Mouse (Mus musculus) heart, adult 2 months (tissue): ENCODE measurements at regions not wholly inside any gene's neighbourhood (a gene's known extent, or its start where the extent isn't known, plus 50 kb on each side); places are given as distances from the start of the nearest gene placed in this dataset.

Experiments
- CTCF ChIP-seq: fragments of 200-600 bp; IDR thresholded peaks from 2 replicates; pipeline ENCODE4 v1.8.1; 2022; ENCODE audit warnings: antibody characterized with exemption, mild to moderate bottlenecking, moderate library complexity
- EP300 ChIP-seq: fragments of 200-500 bp; IDR thresholded peaks from 2 replicates; pipeline ENCODE4 v1.6.1; 2011; ENCODE audit warnings: low read depth, low read length, control low read depth; ENCODE audit not compliant: insufficient read depth
- POLR2A ChIP-seq: fragments of 200-500 bp; IDR thresholded peaks from 2 replicates; pipeline ENCODE4 v1.6.1; 2011; ENCODE audit warnings: mild to moderate bottlenecking, low read depth, low read length, control low read depth; ENCODE audit not compliant: insufficient read depth

DNA sequence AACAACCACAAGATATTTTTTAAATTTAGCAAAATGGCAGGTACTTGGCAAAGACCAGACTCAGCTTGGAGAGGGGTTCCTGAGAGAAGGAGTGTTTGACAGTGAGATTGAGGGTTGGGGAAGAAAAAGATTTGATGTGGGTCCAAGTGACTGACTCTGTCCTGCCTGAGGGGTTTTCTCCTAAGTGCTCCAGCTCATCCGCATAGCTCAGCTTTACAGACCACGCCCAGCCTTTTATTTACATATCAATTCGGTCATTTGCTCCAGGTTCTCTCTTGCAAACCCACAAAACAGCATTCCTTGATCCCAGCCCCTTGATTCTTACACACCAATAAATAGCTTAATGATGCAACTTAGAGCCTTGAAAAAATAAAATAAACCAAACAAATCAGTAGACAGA, 127.4 kb upstream of the Elmo1 start:
- TF ChIP-seq EP300: no peak
- TF ChIP-seq CTCF: no peak
- TF ChIP-seq POLR2A: no peak
